Mouse (Mus musculus) intestine, postnatal 0 days (tissue): ENCODE data around the gene Ccs. TPM values are rescaled to one million over a fixed set of nuclear protein-coding genes. Genes with fewer than 3 reads are reported as not detected.

Experiments used
- ATAC-seq: fragments of 200-750 bp; cut with Nextera tagmentation; 2 replicates; pipeline ENCODE4 v1.8.0; 2017; ENCODE audit warnings: mild to moderate bottlenecking, moderate TSS enrichment, moderate library complexity
- H3K27ac ChIP-seq: fragments of 300-500 bp; sonication (generic); 2 replicates; pipeline ENCODE4 v1.5.1; 2014; ENCODE audit warnings: mild to moderate bottlenecking, low read depth, low read length, moderate library complexity
- H3K27me3 ChIP-seq: fragments of 300-500 bp; sonication (generic); replicated peaks from 2 replicates; pipeline ENCODE4 v1.6.1; 2014; ENCODE audit warnings: low read length, mixed read lengths; ENCODE audit not compliant: control insufficient read depth, insufficient read depth
- H3K36me3 ChIP-seq: fragments of 300-500 bp; sonication (generic); 2 replicates; pipeline ENCODE4 v1.6.1; 2014; ENCODE audit warnings: mild to moderate bottlenecking, moderate library complexity; ENCODE audit not compliant: control insufficient read depth, insufficient read depth
- H3K4me1 ChIP-seq: fragments of 300-500 bp; sonication (generic); replicated peaks from 2 replicates; pipeline ENCODE4 v1.6.1; 2014; ENCODE audit warnings: antibody characterized with exemption, low read length, mixed read lengths; ENCODE audit not compliant: control insufficient read depth, insufficient read depth
- H3K4me2 ChIP-seq: fragments of 300-500 bp; sonication (generic); replicated peaks from 2 replicates; pipeline ENCODE4 v1.6.1; 2014; ENCODE audit warnings: low read depth, mild to moderate bottlenecking, moderate library complexity
- H3K4me3 ChIP-seq: fragments of 300-500 bp; sonication (generic); 2 replicates; pipeline ENCODE4 v1.5.1; 2014; ENCODE audit warnings: low read depth, low read length
- H3K9ac ChIP-seq: fragments of 300-500 bp; sonication (generic); 2 replicates; pipeline ENCODE4 v1.6.1; 2014; ENCODE audit warnings: mild to moderate bottlenecking, low read depth, low read length
- H3K9me3 ChIP-seq: fragments of 300-500 bp; sonication (generic); 2 replicates; pipeline ENCODE4 v1.6.1; 2016; ENCODE audit warnings: mixed run types; ENCODE audit not compliant: control insufficient read depth
- CTCF ChIP-seq: sonication (generic); IDR thresholded peaks from 2 replicates; pipeline ENCODE4 v1.5.1; 2016; ENCODE audit warnings: low read depth, mild to moderate bottlenecking, control low read depth, antibody characterized with exemption, moderate library complexity
- WGBS: fragments of 180-500 bp; shearing (Covaris S2); extraction: QIAGEN DNeasy Blood & Tissue Kit; methylation state at CpG from one replicate; pipeline ENCODE4 v1.1.7; 2014; 5-methylcytosine and 5-hydroxymethylcytosine counted together
- polyA plus RNA-seq: library from polyadenylated mRNA; unstranded; fragments of >200 nt; fragmentation: Nextera tagmentation; extraction: Ambion mirVana; gene quantifications from 2 replicates; pipeline ENCODE4 v1.2.1, GENCODE M21; 2015

Ccs gene
- polyA plus RNA-seq, 1 experiment from 2014 or later: 44.9 TPM

DNA sequence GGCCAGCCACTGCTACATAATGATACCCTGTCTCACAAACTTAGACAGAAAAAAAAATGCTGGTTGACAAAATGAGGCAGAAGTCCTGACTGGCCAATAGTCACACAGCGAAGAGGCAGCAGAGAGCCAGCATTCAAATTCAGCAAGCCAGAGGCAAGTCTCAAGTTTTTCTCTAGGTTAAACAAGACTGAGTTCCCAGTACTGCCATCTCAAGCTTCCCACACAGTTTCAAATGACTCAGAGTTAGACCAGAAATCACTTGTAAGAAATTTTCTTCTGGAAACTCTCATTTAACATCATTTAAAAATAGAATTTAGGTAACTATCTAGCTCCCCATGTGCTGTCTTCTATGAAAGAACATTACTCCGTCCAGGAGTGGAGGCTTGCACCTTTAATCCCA lies 41.3 kb downstream of the Ccs start:
- Histone ChIP-seq H3K4me1 (no peaks in the 10 kb centered on the region), H3K4me3 (no peak overlapping the region), H3K36me3 (peaks cover 44% of the 10 kb centered on the region), H3K9me3 (no peaks in the 10 kb centered on the region), H3K27me3 (no peaks in the 10 kb centered on the region), H3K27ac (no peak overlapping the region), H3K9ac (no peak overlapping the region), H3K4me2 (no peak overlapping the region)
- no peak for TF ChIP-seq CTCF
- no peak for ATAC-seq
- WGBS: 97% methylated on average over 2 of the region's 2 CpGs

DNA sequence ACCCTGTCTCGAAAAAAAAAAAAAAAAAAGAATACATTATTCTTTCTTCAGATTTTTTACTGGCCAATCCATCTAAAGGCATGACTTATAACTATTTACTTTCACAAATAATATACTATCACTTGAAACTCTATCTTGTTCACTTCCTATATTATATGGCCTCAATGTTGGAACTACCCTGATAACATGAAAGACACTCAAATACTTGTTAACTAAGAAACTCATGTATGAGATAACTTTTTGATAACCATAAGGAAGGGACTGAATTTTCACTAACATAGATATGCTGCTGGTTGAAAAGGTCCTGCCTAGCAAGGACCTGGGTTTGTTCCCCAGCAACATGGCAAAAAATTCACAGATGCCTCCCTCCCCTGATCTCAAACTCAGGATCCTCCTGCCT lies 43.2 kb downstream of the Ccs start:
- Histone ChIP-seq H3K9me3 (no peaks in the 10 kb centered on the region), H3K4me3 (no peak overlapping the region), H3K36me3 (peaks cover 36% of the 10 kb centered on the region), H3K4me1 (0 out of 2 replicates have a peak, but pooled peaks cover 6% of the 10 kb centered on the region), H3K4me2 (no peak overlapping the region), H3K9ac (no peak overlapping the region), H3K27me3 (no peaks in the 10 kb centered on the region), H3K27ac (no peak overlapping the region)
- WGBS: 89% methylated on average over 1 of the region's 1 CpGs
- ATAC-seq: no peak
- no peak for TF ChIP-seq CTCF

DNA sequence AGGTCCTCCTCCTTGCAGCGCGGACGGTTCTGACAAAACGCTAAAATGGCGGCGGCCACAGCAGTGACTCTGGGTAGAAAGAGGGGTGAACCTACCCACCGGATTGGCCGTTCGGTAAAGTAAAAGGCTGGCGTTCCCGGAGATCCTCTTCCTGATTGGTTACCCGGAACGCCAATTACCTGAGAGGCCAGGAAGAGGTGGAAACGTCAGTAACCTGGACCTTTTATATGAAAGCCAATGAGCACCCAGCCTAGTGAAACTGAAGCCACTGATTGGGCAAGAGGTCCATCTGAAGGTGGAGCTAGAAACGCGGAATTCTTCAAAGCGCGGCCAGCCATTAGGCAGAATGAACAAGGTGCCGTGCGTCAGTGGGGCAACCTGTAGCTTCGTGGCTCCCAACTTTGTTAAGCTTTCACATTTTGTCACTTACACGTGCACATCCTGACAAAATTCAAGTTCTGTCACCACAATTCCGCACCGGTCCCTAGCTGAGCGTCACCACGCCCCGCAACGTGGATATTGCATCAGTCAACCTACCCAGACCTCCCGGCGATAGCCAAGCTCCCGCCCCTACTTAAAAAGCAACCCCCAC lies 45.2 kb downstream of the Ccs start, which contains the start of gene Rbm4:
TSS of gene Rbm4 (minus strand) at position 71 of the 592 bp plus-strand sequence.
- Histone ChIP-seq H3K4me2 (peak within 1 kb of the TSS; percentile 73), H3K9ac (peak within 1 kb of the TSS; percentile 74), H3K27me3 (no peaks in the 10 kb centered on the region), H3K9me3 (no peaks in the 10 kb centered on the region), H3K36me3 (peaks cover 33% of the 10 kb centered on the region), H3K4me1 (0 out of 2 replicates have a peak, but pooled peaks cover 10% of the 10 kb centered on the region), H3K4me3 (peak within 1 kb of the TSS; percentile 73), H3K27ac (peak within 1 kb of the TSS; percentile 86)
- peak; percentile 98 for ATAC-seq
- TF ChIP-seq CTCF: no peak
- whole genome bisulfite sequencing: under 1% methylated on average over 31 of the region's 31 CpGs

DNA sequence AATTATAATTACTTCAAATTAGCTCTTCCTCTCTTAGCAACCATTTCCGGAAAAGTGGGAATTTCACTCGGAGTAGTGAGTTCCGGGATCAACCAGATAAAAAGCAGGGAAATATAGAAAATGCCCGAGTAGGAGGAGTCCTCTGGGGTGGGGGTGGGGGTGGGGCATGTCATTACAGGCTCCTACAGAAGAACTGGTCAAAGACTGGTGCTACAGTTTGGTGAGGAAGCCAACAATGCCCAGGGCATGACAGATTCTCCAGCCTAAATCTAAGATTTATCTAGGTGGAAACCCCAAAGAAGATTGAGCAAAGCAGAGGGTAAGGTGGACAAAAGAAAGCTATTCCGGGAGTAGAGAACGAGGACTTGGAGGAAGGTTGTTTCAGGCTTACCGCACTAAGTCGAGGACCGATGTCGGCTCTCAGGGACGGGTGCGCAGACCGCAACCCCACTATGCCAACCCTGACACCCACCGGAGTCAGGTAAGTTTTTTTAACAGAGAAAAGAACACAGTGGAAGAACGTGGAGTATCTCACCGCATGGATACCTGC lies 45.8 kb downstream of the Ccs start:
- Histone ChIP-seq H3K9me3 (no peaks in the 10 kb centered on the region), H3K9ac (peak overlapping the region; percentile 74), H3K27ac (peak overlapping the region; percentile 86), H3K4me3 (peak overlapping the region; percentile 73), H3K36me3 (peaks cover 30% of the 10 kb centered on the region), H3K27me3 (no peaks in the 10 kb centered on the region), H3K4me2 (peak overlapping the region; percentile 73), H3K4me1 (0 out of 2 replicates have a peak, but pooled peaks cover 10% of the 10 kb centered on the region)
- TF ChIP-seq CTCF: no peak
- WGBS: under 1% methylated on average over 16 of the region's 16 CpGs
- ATAC-seq: peak; percentile 56

DNA sequence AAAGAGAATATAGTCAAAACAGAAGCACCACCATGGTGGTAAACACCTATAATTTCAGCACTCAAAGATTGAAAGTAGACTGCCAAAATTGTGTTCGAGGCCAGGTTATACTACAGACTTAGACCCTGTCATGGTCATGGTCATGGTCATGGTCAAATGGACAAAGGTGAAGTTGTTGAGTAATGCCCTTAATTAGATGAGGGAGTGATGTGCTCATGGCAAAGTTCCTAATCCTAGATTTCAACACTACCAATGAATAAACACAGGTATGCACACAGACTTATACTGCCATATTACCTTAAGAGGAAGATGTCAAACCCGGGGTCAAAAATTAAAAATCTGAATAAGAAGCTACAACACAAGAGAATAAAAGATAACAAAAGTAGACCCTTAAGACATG lies 52.8 kb downstream of the Ccs start:
- no peak overlapping the region for H3K4me2 ChIP-seq
- H3K27ac ChIP-seq: no peak overlapping the region
- no peaks in the 10 kb centered on the region for H3K27me3 ChIP-seq
- H3K4me1 ChIP-seq: 0 out of 2 replicates have a peak, but pooled peaks cover 4% of the 10 kb centered on the region
- no peak for ATAC-seq
- peaks cover 71% of the 10 kb centered on the region for H3K36me3 ChIP-seq
- no peak for TF ChIP-seq CTCF
- WGBS: 87% methylated on average over 2 of the region's 2 CpGs
- H3K9ac ChIP-seq: no peak overlapping the region
- H3K9me3 ChIP-seq: no peaks in the 10 kb centered on the region
- H3K4me3 ChIP-seq: no peak overlapping the region

DNA sequence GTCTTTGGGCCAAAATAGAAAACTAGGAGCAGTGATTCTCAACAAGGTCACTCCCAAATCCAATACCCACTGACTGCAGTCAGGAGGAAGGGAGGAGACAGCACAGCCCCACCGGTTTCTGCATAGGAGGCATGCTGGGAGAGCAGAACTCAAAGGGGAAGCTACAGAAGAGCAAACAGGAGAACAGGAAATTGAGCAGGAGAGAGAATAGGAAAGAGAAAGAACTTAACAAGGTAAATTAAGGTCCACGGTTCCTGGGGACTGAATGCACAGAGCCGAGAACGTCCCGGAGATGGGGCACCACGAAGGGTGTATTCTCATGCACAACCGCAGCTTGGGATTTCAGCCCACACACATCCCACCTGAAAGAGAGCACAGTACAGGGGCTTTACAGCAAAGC lies 53.9 kb downstream of the Ccs start:
- ATAC-seq: no peak
- TF ChIP-seq CTCF: no peak
- Histone ChIP-seq H3K27ac (no peak overlapping the region), H3K36me3 (peaks cover 71% of the 10 kb centered on the region), H3K4me3 (no peak overlapping the region), H3K27me3 (no peaks in the 10 kb centered on the region), H3K4me2 (no peak overlapping the region), H3K9me3 (no peaks in the 10 kb centered on the region), H3K9ac (no peak overlapping the region), H3K4me1 (0 out of 2 replicates have a peak, but pooled peaks cover 3% of the 10 kb centered on the region)
- 82% methylated on average over 7 of the region's 7 CpGs for WGBS
